Mouse (Mus musculus): ENCODE results near the gene Pih1d1.

DNA sequence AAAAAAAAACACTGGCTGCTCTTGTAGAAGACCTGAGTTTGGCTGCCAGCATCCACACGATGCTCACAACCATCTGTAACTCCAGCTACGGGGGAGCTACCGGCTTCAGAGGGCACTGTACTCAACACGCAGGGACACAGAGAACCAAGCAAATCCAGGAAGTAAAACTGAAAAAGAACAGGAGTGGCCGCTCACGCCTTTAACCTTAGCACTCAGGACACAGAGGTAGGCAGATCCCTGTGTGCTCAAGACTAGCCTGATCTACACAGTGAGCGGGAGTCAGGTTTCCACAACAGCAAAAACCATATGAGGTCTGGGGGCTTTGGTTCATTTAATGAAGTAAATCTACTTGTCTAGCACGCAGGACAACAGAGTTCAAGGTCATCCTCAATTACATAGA is 48.6 kb upstream of the Pih1d1 start:
- TF ChIP-seq CTCF (IDR thresholded peaks at IDR 0.05; ENCODE audit: low read depth) (no peak), EP300 (IDR thresholded peaks at IDR 0.05; ENCODE audit: low read depth) (no peak)
